Mouse (Mus musculus) left cerebral cortex, postnatal 36 days (tissue): ENCODE measurements at regions not wholly inside any gene's neighbourhood (a gene's known extent, or its start where the extent isn't known, plus 50 kb on each side); places are given as distances from the start of the nearest gene placed in this dataset.

Source experiments
- DNase-seq, 2 experiments: peaks; one replicate each; pipeline ENCODE4 v3.0.0; 2021 to 2022; ENCODE audit warnings: low spot score in 2 of 2, mixed read lengths in 1 of 2
- intact Hi-C: fragments of 180-260 bp; cut with DNase I; formaldehyde crosslinking; loops from one replicate; pipeline ENCODE4 v1.15.1; 2025

DNA sequence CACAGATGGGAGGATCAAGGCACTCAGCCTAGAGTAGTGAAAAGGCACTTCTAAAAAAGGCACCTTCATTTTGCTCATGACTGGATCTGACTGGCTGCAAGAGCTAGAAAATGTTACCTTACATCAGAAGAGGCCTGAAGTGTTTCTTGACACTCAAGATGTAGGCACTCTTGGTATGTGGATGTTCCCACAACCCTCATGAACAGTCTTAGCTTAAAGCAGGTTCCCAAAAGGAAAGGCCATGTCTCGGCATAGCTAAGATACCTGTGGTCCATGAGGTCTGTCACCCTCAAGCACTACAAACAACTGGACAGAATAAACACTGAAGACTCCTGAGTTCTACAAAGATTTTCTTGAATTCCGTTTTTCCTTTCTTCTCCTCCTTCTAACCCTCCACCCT is 619.5 kb downstream of the Ipo11 start:
- intact Hi-C loops, result no loop called here
- no peak for DNase-seq

GRCm38 (mm10) chr13:106281181-106281580 is 655.6 kb downstream of the Ipo11 start:
- DNase-seq, result no peak

DNA sequence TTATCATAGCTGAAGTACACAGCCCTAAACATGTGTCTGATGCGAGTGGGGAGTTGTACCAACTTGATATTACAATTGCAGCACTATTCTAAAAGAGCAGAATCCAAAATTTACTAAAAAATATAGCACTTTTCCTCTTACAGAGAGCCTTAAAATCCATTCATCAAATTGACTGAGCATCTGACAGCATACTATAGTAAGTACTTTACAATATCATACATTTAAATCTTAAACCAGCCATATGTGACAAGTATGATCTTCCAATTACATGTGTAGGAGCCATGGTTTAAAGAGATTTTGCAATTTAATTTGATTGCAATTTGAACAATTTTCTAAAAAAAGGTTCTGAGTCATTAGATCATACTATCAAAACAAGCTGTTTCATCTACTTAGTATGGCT is 676.9 kb downstream of the Ipo11 start:
- intact Hi-C loops, result no loop called here
- DNase-seq, result no peak

More at GRCm38 (mm10) chr13:106281181-106281580, 655.6 kb downstream of the Ipo11 start:
- intact Hi-C loops, result loop anchor here (5.0 kb wide), 1 partner anchor 839 kb away; the partner anchor contains the start of gene Htr1a
